Mouse (Mus musculus): ENCODE measurements at regions not wholly inside any gene's neighbourhood (a gene's known extent, or its start where the extent isn't known, plus 50 kb on each side); places are given as distances from the start of the nearest gene placed in this dataset.

GRCm38 (mm10) chr1:23540594-23540993, 143.0 kb upstream of the Ogfrl1 start:
- TF ChIP-seq POLR2A (IDR thresholded peaks at IDR 0.05; ENCODE audit: low read depth, low read length) = no peak
- TF ChIP-seq CTCF (conservative IDR thresholded peaks at IDR 0.05; ENCODE audit: insufficient read depth, insufficient read length, low read depth, low read length) = no peak
